ENCODE assay signal across 11 mouse cellular contexts in genomic region chr11:57176552-57176951, GRCm38 (mm10).
DNase-seq lines count a peak whose midpoint lies in the region; ATAC-seq and TF ChIP-seq lines count a peak whose summit lies in the region.
"Had no signal": no experiment of that assay in that cellular context is flagged by ENCODE, and none has a peak within 500 bp of the region (broad histone marks: within the 10 kb centered on the region; RNA-seq: fewer than 3 reads in every experiment).

No protein-coding gene starts in this region.

- no peaks in the 10 kb centered on the region for H3K9me3 ChIP-seq in forebrain, embryonic 10.5 days
- H3K9me3 ChIP-seq in forebrain, embryonic 13.5 days (replicated peaks), result no peaks in the 10 kb centered on the region
- no peaks in the 10 kb centered on the region for H3K9me3 ChIP-seq in ES-E14 (ENCODE audit: control insufficient read depth, insufficient read depth, low read depth, low read length)
- H3K9me3 ChIP-seq: heart, embryonic 15.5 days; limb, embryonic 15.5 days; megakaryocyte, embryonic 14.5 days had no signal

- peak; percentile 74 for TF ChIP-seq CTCF in layer of hippocampus, adult 2 months (conservative IDR thresholded peaks at IDR 0.05)

- 33% methylated on average over 3 of the region's 3 CpGs for whole genome bisulfite sequencing in forebrain, embryonic 10.5 days
- 41% methylated on average over 3 of the region's 3 CpGs for WGBS in forebrain, embryonic 13.5 days

- H3K4me3 ChIP-seq in forebrain, embryonic 10.5 days, result no peak overlapping the region
- no peak overlapping the region for H3K4me3 ChIP-seq in forebrain, embryonic 13.5 days
- no peak overlapping the region for H3K4me3 ChIP-seq in layer of hippocampus, adult 2 months
- no peak overlapping the region for H3K4me3 ChIP-seq in ES-E14 (ENCODE audit: insufficient read depth in 1 of 2, low read depth in 1 of 2, low read length in 2 of 2, poor library complexity in 1 of 2, severe bottlenecking in 1 of 2)
- H3K4me3 ChIP-seq: heart, embryonic 15.5 days; limb, embryonic 15.5 days; megakaryocyte, embryonic 14.5 days had no signal

- H3K9ac ChIP-seq in forebrain, embryonic 13.5 days, result no peak overlapping the region
- H3K9ac ChIP-seq in ES-E14 (ENCODE audit: insufficient read depth, low read depth, low read length, poor library complexity, severe bottlenecking), result no peak overlapping the region
- H3K9ac ChIP-seq: heart, embryonic 15.5 days; limb, embryonic 15.5 days had no signal

- DNase-seq in forebrain, embryonic 10.5 days (ENCODE audit: extremely low spot score, low spot score), result peak; percentile 23
- DNase-seq in layer of hippocampus, adult 2 months (ENCODE audit: low spot score in 2 of 2), result no peak
- no peak for DNase-seq in layer of hippocampus, postnatal 14 days (ENCODE audit: low spot score in 2 of 2)
- peak; percentile 49 for DNase-seq in ES-E14 (ENCODE audit: low read depth, low spot score)
- DNase-seq in forelimb bud, embryonic 11.5 days (ENCODE audit: low read depth, low spot score), result peak; percentile 49
- no peak for DNase-seq in adrenal gland, postnatal 10 days
- no peak for DNase-seq in adrenal gland, postnatal 14 days

- no peak for ATAC-seq in forebrain, embryonic 13.5 days

- in situ Hi-C loops in ES-E14 (cut with MboI; ENCODE audit: low sequenced_read_pairs in 2 of 2, unreplicated experiment in 2 of 2), result no loop called here

- no peak overlapping the region for H3K27ac ChIP-seq in forebrain, embryonic 10.5 days
- no peak overlapping the region for H3K27ac ChIP-seq in forebrain, embryonic 13.5 days
- peak overlapping the region; percentile 9; the same call in 1 of the 2 replicates for H3K27ac ChIP-seq in layer of hippocampus, adult 2 months
- H3K27ac ChIP-seq in ES-E14 (ENCODE audit: insufficient read depth, low read depth, low read length, poor library complexity, severe bottlenecking), result no peak overlapping the region
- H3K27ac ChIP-seq: heart, embryonic 15.5 days; limb, embryonic 15.5 days had no signal

- H3K36me3 ChIP-seq in forebrain, embryonic 10.5 days (replicated peaks), result no peaks in the 10 kb centered on the region
- no peaks in the 10 kb centered on the region for H3K36me3 ChIP-seq in forebrain, embryonic 13.5 days (ENCODE audit: poor library complexity, severe bottlenecking)
- no peaks in the 10 kb centered on the region for H3K36me3 ChIP-seq in ES-E14 (ENCODE audit: control insufficient read depth, insufficient read depth, low read length, poor library complexity, severe bottlenecking)
- H3K36me3 ChIP-seq: heart, embryonic 15.5 days; limb, embryonic 15.5 days had no signal

- H3K4me2 ChIP-seq in forebrain, embryonic 13.5 days, result no peak overlapping the region
- H3K4me2 ChIP-seq: heart, embryonic 15.5 days; limb, embryonic 15.5 days had no signal

- H3K27me3 ChIP-seq in forebrain, embryonic 10.5 days (ENCODE audit: poor library complexity, severe bottlenecking), result no peaks in the 10 kb centered on the region
- H3K27me3 ChIP-seq in forebrain, embryonic 13.5 days, result no peaks in the 10 kb centered on the region
- H3K27me3 ChIP-seq: heart, embryonic 15.5 days; limb, embryonic 15.5 days; megakaryocyte, embryonic 14.5 days had no signal

- peaks cover 4% of the 10 kb centered on the region; the same call in 1 of the 2 replicates for H3K4me1 ChIP-seq in forebrain, embryonic 10.5 days
- H3K4me1 ChIP-seq in forebrain, embryonic 13.5 days, result 0 out of 2 replicates have a peak, but pooled peaks cover 4% of the 10 kb centered on the region
- no peaks in the 10 kb centered on the region for H3K4me1 ChIP-seq in ES-E14 (ENCODE audit: control insufficient read depth in 2 of 2, insufficient read depth in 2 of 2, low read length in 2 of 2, poor library complexity in 1 of 2)
- H3K4me1 ChIP-seq: heart, embryonic 15.5 days; limb, embryonic 15.5 days; megakaryocyte, embryonic 14.5 days had no signal

TF ChIP-seq in ES-E14, 5 proteins besides CTCF, POLR2A, EP300 and RAD21:
- no peak for TF ChIP-seq CHD2 (IDR thresholded peaks at IDR 0.05; ENCODE audit: low read depth, low read length)
- TF ChIP-seq ZC3H11A (IDR thresholded peaks at IDR 0.05; ENCODE audit: borderline replicate concordance, low read depth, low read length), result no peak
- TF ChIP-seq ZNF384 (IDR thresholded peaks at IDR 0.05; ENCODE audit: low read depth, low read length), result no peak

Comparison
In these comparisons a context has a peak if more than half of its experiments do, and no peak if none do; other contexts are left out.
1. DNase-seq: peak in forebrain, embryonic 10.5 days (single experiment), ES-E14 (single experiment) and forelimb bud, embryonic 11.5 days (single experiment); none in layer of hippocampus, adult 2 months (0 of 2), layer of hippocampus, postnatal 14 days (0 of 2), adrenal gland, postnatal 10 days (single experiment) and adrenal gland, postnatal 14 days (single experiment).